Mouse (Mus musculus): ENCODE data around the gene Fmnl3.

DNA sequence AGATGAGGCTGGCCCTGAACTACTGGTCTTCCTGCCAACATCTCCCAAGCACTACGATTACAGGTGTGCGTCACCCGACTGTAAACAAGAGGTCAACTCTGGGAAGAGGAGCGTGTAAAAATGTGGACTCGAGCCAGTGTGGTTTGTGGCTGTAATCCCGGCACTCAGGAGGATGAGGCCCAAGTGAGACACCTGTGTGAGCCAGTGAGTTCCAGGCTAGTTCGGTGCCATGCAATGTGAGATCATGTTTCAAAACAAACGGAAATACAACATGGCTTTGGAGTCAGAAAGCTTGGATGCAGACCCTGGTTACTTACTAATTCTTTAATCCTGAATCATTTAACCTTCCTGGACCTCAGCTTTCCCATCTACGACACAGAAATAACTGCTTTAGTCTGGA, 11.3 kb downstream of the Fmnl3 start:
- no peak for TF ChIP-seq POLR2A (IDR thresholded peaks at IDR 0.05; ENCODE audit: borderline replicate concordance, insufficient read depth, low read length)
- no peak for TF ChIP-seq CTCF (IDR thresholded peaks at IDR 0.05; ENCODE audit: borderline replicate concordance, insufficient read depth, low read depth, low read length)
